Mouse (Mus musculus): Measurements from ENCODE around the gene Usp49. TPM values are rescaled to one million over a fixed set of nuclear protein-coding genes. Genes with fewer than 3 reads are reported as not detected.

The Usp49 gene
- polyA plus RNA-seq, 2 experiments: 2.9 to 6.6 TPM

GRCm38 (mm10) chr17:47689894-47690293, 59.4 kb downstream of the Usp49 start:
- peaks cover 4 to 11% of the 10 kb centered on the region in 2 experiments; a peak in 2 of 4 replicates for H3K4me1 ChIP-seq (replicated peaks; ENCODE audit: control insufficient read depth in 2 of 2, insufficient read depth in 2 of 2, low read length in 1 of 2)
- H3K27ac ChIP-seq: no peak overlapping the region
- no peaks in the 10 kb centered on the region for H3K36me3 ChIP-seq (replicated peaks; ENCODE audit: control insufficient read depth, insufficient read depth, low read depth)
- no peaks in the 10 kb centered on the region for H3K9me3 ChIP-seq (ENCODE audit: control insufficient read depth, low read length)
- DNase-seq (ENCODE audit: low read depth in 3 of 3, low spot score in 3 of 3): no peak
- no peak overlapping the region for H3K9ac ChIP-seq (replicated peaks)
- no peaks in the 10 kb centered on the region for H3K27me3 ChIP-seq (ENCODE audit: control insufficient read depth, insufficient read depth, low read length)
- no peak overlapping the region for H3K4me3 ChIP-seq (ENCODE audit: insufficient read depth in 1 of 2, low read depth in 2 of 2, low read length in 2 of 2)
- ATAC-seq (ENCODE audit: insufficient read depth): no peak
- WGBS (ENCODE audit: insufficient replicate concordance): 80% methylated on average over 8 of the region's 8 CpGs
- TF ChIP-seq EP300 (IDR thresholded peaks at IDR 0.05; ENCODE audit: low read depth): no peak
- no peak for TF ChIP-seq CTCF (IDR thresholded peaks at IDR 0.05; ENCODE audit: low read depth)
- H3K4me2 ChIP-seq (ENCODE audit: low read depth): no peak overlapping the region

GRCm38 (mm10) chr17:47691650-47692049, 61.2 kb downstream of the Usp49 start:
- Histone ChIP-seq H3K4me2 (ENCODE audit: low read depth) (no peak overlapping the region), H3K9me3 (ENCODE audit: control insufficient read depth, low read length) (no peaks in the 10 kb centered on the region), H3K4me3 (ENCODE audit: insufficient read depth in 1 of 2, low read depth in 2 of 2, low read length in 2 of 2) (no peak overlapping the region), H3K27me3 (ENCODE audit: control insufficient read depth, insufficient read depth, low read length) (peaks cover 14% of the 10 kb centered on the region), H3K4me1 (replicated peaks; ENCODE audit: control insufficient read depth in 2 of 2, insufficient read depth in 2 of 2, low read length in 1 of 2) (peaks cover 4 to 10% of the 10 kb centered on the region in 2 experiments; a peak in 2 of 4 replicates), H3K27ac (no peak overlapping the region), H3K9ac (replicated peaks) (no peak overlapping the region), H3K36me3 (replicated peaks; ENCODE audit: control insufficient read depth, insufficient read depth, low read depth) (no peaks in the 10 kb centered on the region)
- DNase-seq (ENCODE audit: low read depth in 3 of 3, low spot score in 3 of 3): no peak
- WGBS (ENCODE audit: insufficient replicate concordance): 78% methylated on average over 3 of the region's 3 CpGs
- no peak for ATAC-seq (ENCODE audit: insufficient read depth)
- no peak for TF ChIP-seq EP300 (IDR thresholded peaks at IDR 0.05; ENCODE audit: low read depth)
- TF ChIP-seq CTCF (IDR thresholded peaks at IDR 0.05; ENCODE audit: low read depth): no peak

- H3K9ac ChIP-seq (replicated peaks): no peak overlapping the region; the same call in 1 of the 2 replicates
- ATAC-seq (ENCODE audit: insufficient read depth): no peak
- 43% methylated on average over 13 of the region's 13 CpGs for WGBS (ENCODE audit: insufficient replicate concordance)
- H3K4me3 ChIP-seq (ENCODE audit: insufficient read depth in 1 of 2, low read depth in 2 of 2, low read length in 2 of 2): peak overlapping the region; percentile 56 to 62
- no peak overlapping the region for H3K27ac ChIP-seq
- no peak for DNase-seq (ENCODE audit: low read depth in 3 of 3, low spot score in 3 of 3)
- H3K9me3 ChIP-seq (ENCODE audit: control insufficient read depth, low read length): no peaks in the 10 kb centered on the region
- H3K27me3 ChIP-seq (ENCODE audit: control insufficient read depth, insufficient read depth, low read length): peaks cover 20% of the 10 kb centered on the region
- TF ChIP-seq CTCF (IDR thresholded peaks at IDR 0.05; ENCODE audit: low read depth): no peak
- no peak for TF ChIP-seq EP300 (IDR thresholded peaks at IDR 0.05; ENCODE audit: low read depth)
- peaks cover 0 to 4% of the 10 kb centered on the region in 2 experiments; a peak in 2 of 4 replicates for H3K4me1 ChIP-seq (replicated peaks; ENCODE audit: control insufficient read depth in 2 of 2, insufficient read depth in 2 of 2, low read length in 1 of 2)
- no peaks in the 10 kb centered on the region for H3K36me3 ChIP-seq (replicated peaks; ENCODE audit: control insufficient read depth, insufficient read depth, low read depth)
- peak overlapping the region; percentile 83 for H3K4me2 ChIP-seq (ENCODE audit: low read depth)
Observed at GRCm38 (mm10) chr17:47693671-47694441, 63.4 kb downstream of the Usp49 start.

- TF ChIP-seq CTCF (IDR thresholded peaks at IDR 0.05; ENCODE audit: low read depth) (no peak), EP300 (IDR thresholded peaks at IDR 0.05; ENCODE audit: low read depth) (no peak)
- peak within 1 kb of the TSS; percentile 59 for H3K9ac ChIP-seq (replicated peaks)
- peak within 1 kb of the TSS; percentile 56 to 62 for H3K4me3 ChIP-seq (ENCODE audit: insufficient read depth in 1 of 2, low read depth in 2 of 2, low read length in 2 of 2)
- H3K4me2 ChIP-seq (ENCODE audit: low read depth): peak within 1 kb of the TSS; percentile 83
- no peak within 1 kb of the TSS for H3K27ac ChIP-seq
- no peak for ATAC-seq (ENCODE audit: insufficient read depth)
- H3K27me3 ChIP-seq (ENCODE audit: control insufficient read depth, insufficient read depth, low read length): peaks cover 20% of the 10 kb centered on the region
- no peaks in the 10 kb centered on the region for H3K36me3 ChIP-seq (replicated peaks; ENCODE audit: control insufficient read depth, insufficient read depth, low read depth)
- DNase-seq (ENCODE audit: low read depth in 3 of 3, low spot score in 3 of 3): no peak
- 0% methylated on average over 3 of the region's 3 CpGs for WGBS (ENCODE audit: insufficient replicate concordance)
- H3K9me3 ChIP-seq (ENCODE audit: control insufficient read depth, low read length): no peaks in the 10 kb centered on the region
- peaks cover 0 to 4% of the 10 kb centered on the region in 2 experiments; a peak in 2 of 4 replicates for H3K4me1 ChIP-seq (replicated peaks; ENCODE audit: control insufficient read depth in 2 of 2, insufficient read depth in 2 of 2, low read length in 1 of 2)
Observed at GRCm38 (mm10) chr17:47694442-47694502, 63.8 kb downstream of the Usp49 start, which contains the start of gene Gm21981. Gene Gm21981, minus strand, starts transcription at chr17:47694455.

GRCm38 (mm10) chr17:47694503-47695336, 64.2 kb downstream of the Usp49 start, which contains the start of gene Prickle4:
Gene Prickle4, minus strand, starts transcription at chr17:47694736.
- ATAC-seq (ENCODE audit: insufficient read depth): peak; percentile 89
- Histone ChIP-seq H3K27me3 (ENCODE audit: control insufficient read depth, insufficient read depth, low read length) (peaks cover 20% of the 10 kb centered on the region), H3K27ac (no peak within 1 kb of the TSS), H3K4me3 (ENCODE audit: insufficient read depth in 1 of 2, low read depth in 2 of 2, low read length in 2 of 2) (peak within 1 kb of the TSS; percentile 56 to 62), H3K9ac (replicated peaks) (peak within 1 kb of the TSS; percentile 59), H3K4me1 (replicated peaks; ENCODE audit: control insufficient read depth in 2 of 2, insufficient read depth in 2 of 2, low read length in 1 of 2) (peaks cover 0 to 4% of the 10 kb centered on the region in 2 experiments; a peak in 2 of 4 replicates), H3K9me3 (ENCODE audit: control insufficient read depth, low read length) (no peaks in the 10 kb centered on the region), H3K4me2 (ENCODE audit: low read depth) (peak within 1 kb of the TSS; percentile 83), H3K36me3 (replicated peaks; ENCODE audit: control insufficient read depth, insufficient read depth, low read depth) (no peaks in the 10 kb centered on the region)
- TF ChIP-seq EP300 (IDR thresholded peaks at IDR 0.05; ENCODE audit: low read depth): no peak
- TF ChIP-seq CTCF (IDR thresholded peaks at IDR 0.05; ENCODE audit: low read depth): peak; percentile 93
- WGBS (ENCODE audit: insufficient replicate concordance): under 1% methylated on average over 82 of the region's 82 CpGs
- peak; percentile 73 to 81 (median 75) for DNase-seq (ENCODE audit: low read depth in 3 of 3, low spot score in 3 of 3)
